9 mouse cellular contexts compared by ENCODE assay signal in the genomic region with DNA sequence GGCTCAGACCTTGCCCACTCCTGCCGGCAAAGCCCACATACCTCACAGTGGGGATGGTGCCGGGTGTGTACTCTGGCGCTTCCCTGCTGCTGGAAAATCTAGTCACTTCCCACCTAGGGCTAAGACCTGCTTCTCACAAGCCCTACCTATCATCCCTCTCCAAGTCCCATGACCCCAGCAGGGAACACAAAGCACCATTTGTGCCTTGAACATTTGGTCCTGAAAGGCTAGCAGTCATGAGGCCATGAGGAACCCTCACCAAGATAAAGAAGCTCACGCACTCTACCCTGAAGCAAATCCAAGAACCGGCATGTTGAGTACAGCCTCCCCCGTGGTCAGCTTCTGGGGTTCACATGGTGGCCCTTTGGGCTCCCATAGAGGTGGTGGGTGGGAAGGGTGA. TPM values are rescaled to one million over a fixed set of nuclear protein-coding genes. Genes with fewer than 3 reads are reported as not detected.
DNase-seq lines count a peak whose midpoint lies in the region; ATAC-seq and TF ChIP-seq lines count a peak whose summit lies in the region.
"Had no signal": no experiment of that assay in that cellular context is flagged by ENCODE, and none has a peak within 500 bp of the region (broad histone marks: within the 10 kb centered on the region; RNA-seq: fewer than 3 reads in every experiment).

A gene (minus strand): TSS at position 78 of the 400 bp plus-strand sequence.

- no peak for TF ChIP-seq POLR2A in olfactory bulb, adult 2 months (IDR thresholded peaks at IDR 0.05; ENCODE audit: insufficient read depth, low read depth, low read length)

- H3K9ac ChIP-seq in neural tube, embryonic 13.5 days: no peak within 1 kb of the TSS
- H3K9ac ChIP-seq in hindbrain, embryonic 16.5 days (ENCODE audit: low read depth, low read length): peak within 1 kb of the TSS; percentile 33; the same call in 1 of the 2 replicates

- H3K4me1 ChIP-seq in neural tube, embryonic 13.5 days (replicated peaks): peaks cover 16% of the 10 kb centered on the region
- peaks cover 10% of the 10 kb centered on the region for H3K4me1 ChIP-seq in hindbrain, embryonic 16.5 days (ENCODE audit: control insufficient read depth, insufficient read depth, low read depth, low read length)
- peaks cover 22% of the 10 kb centered on the region for H3K4me1 ChIP-seq in olfactory bulb, adult 2 months (ENCODE audit: control insufficient read depth, insufficient read depth, low read length)

- no peak for DNase-seq in frontal cortex, adult 2 months (ENCODE audit: extremely low spot score in 1 of 2, low spot score in 1 of 2)
- no peak for DNase-seq in frontal cortex, postnatal 36 days (ENCODE audit: low spot score in 2 of 2)
- DNase-seq in neural tube, embryonic 10.5 days (ENCODE audit: extremely low spot score, low spot score): no peak
- no peak for DNase-seq in embryo, embryonic 10.5 days (ENCODE audit: low spot score)
- DNase-seq in thymus, postnatal 10 days (ENCODE audit: low spot score in 2 of 2): no peak

- H3K9me3 ChIP-seq in neural tube, embryonic 13.5 days: no peaks in the 10 kb centered on the region
- H3K9me3 ChIP-seq in hindbrain, embryonic 16.5 days (ENCODE audit: control insufficient read depth, low read length): no peaks in the 10 kb centered on the region

- H3K27ac ChIP-seq in neural tube, embryonic 13.5 days (replicated peaks): peak within 1 kb of the TSS; percentile 74
- peak within 1 kb of the TSS; percentile 65 for H3K27ac ChIP-seq in hindbrain, embryonic 16.5 days (ENCODE audit: low read depth, low read length)
- peak within 1 kb of the TSS; percentile 72 for H3K27ac ChIP-seq in olfactory bulb, adult 2 months (ENCODE audit: insufficient read depth, low read depth, low read length)

- 0 out of 2 replicates have a peak, but pooled peaks have one; percentile 10 for TF ChIP-seq CTCF in olfactory bulb, adult 2 months (IDR thresholded peaks at IDR 0.05; ENCODE audit: insufficient read depth, low read depth, low read length)

- ATAC-seq in neural tube, embryonic 13.5 days (ENCODE audit: low read depth): no peak; the same call in 1 of the 2 replicates
- ATAC-seq in hindbrain, embryonic 16.5 days: no peak

- H3K4me3 ChIP-seq in neural tube, embryonic 13.5 days: no peak within 1 kb of the TSS
- H3K4me3 ChIP-seq in hindbrain, embryonic 16.5 days (ENCODE audit: low read length): no peak within 1 kb of the TSS
- peak within 1 kb of the TSS; percentile 8 for H3K4me3 ChIP-seq in olfactory bulb, adult 2 months (ENCODE audit: insufficient read depth, low read depth, low read length)

- 67% methylated on average over 6 of the region's 6 CpGs for WGBS in neural tube, embryonic 13.5 days
- WGBS in hindbrain, embryonic 16.5 days: 60% methylated on average over 6 of the region's 6 CpGs
- WGBS in olfactory bulb, adult 2 months: 41% methylated on average over 6 of the region's 6 CpGs

- H3K36me3 ChIP-seq in neural tube, embryonic 13.5 days: no peaks in the 10 kb centered on the region
- H3K36me3 ChIP-seq in hindbrain, embryonic 16.5 days (ENCODE audit: control insufficient read depth, insufficient read depth, low read length): no peaks in the 10 kb centered on the region

- H3K4me2 ChIP-seq in neural tube, embryonic 13.5 days: no peak within 1 kb of the TSS
- H3K4me2 ChIP-seq in hindbrain, embryonic 16.5 days (ENCODE audit: low read length): no peak within 1 kb of the TSS

- H3K27me3 ChIP-seq in neural tube, embryonic 13.5 days: no peaks in the 10 kb centered on the region
- H3K27me3 ChIP-seq in hindbrain, embryonic 16.5 days (replicated peaks; ENCODE audit: control insufficient read depth, insufficient read depth, low read length): no peaks in the 10 kb centered on the region

RNA-seq across cellular contexts. Expression of the gene that starts here (rescaled TPM):
- polyA plus RNA-seq in frontal cortex, adult 2 months (2012; rRNA removed): 2,136 and 2,926 TPM in 2 replicates
- polyA plus RNA-seq in neural tube, embryonic 13.5 days (2015; fragmentation: Nextera tagmentation; extraction: Ambion mirVana): 19.7 and 19.9 TPM in 2 replicates
- polyA plus RNA-seq in hindbrain, embryonic 16.5 days (2015; fragmentation: Nextera tagmentation; extraction: Ambion mirVana): 904 and 1,173 TPM in 2 replicates
- 758 and 1,988 TPM in 2 replicates for polyA plus RNA-seq in olfactory bulb, adult 2 months (2012; ENCODE audit: insufficient read depth, insufficient read length, low replicate concordance, missing spikeins)
- polyA plus RNA-seq: neural tube, embryonic 11.5 days had no signal

Comparison
In these comparisons a context has a peak if more than half of its experiments do, and no peak if none do; other contexts are left out.
1. RNA of the gene that starts here (polyA plus RNA-seq): 2,136 to 2,926 TPM in frontal cortex, adult 2 months, 904 to 1,173 TPM in hindbrain, embryonic 16.5 days and 758 to 1,988 TPM in olfactory bulb, adult 2 months; 19.7 to 19.9 TPM in neural tube, embryonic 13.5 days; every median in the first group is over 10 times any median in the second.
2. Peak in every context shown above with its lines, with median percentiles within 50 percentile points of each other: H3K27ac ChIP-seq.